Mouse (Mus musculus): ENCODE data around the gene Mafk.

Gene Mafk

DNA sequence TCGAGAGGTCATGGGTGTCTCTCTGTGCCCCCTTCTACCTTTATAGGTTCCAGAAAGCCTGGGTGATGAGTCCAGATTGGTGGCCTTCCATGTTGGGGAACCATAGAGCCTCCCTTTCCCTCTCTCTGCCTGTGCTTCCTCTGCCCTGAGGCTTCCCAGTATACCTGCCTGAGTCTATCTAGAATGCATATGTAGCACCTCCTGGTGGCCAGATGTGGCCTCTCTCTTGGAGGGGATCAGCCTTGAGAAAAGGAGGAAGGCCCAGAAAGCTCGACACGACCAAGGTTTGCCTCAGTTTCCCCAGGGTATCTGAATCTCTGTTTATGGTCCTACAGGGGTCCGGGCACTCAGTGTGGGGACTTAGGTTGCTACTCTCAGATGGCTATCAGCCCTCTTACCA lies 27.5 kb downstream of the Mafk start:
- DNase-seq (ENCODE audit: low spot score in 2 of 2), result no peak

DNA sequence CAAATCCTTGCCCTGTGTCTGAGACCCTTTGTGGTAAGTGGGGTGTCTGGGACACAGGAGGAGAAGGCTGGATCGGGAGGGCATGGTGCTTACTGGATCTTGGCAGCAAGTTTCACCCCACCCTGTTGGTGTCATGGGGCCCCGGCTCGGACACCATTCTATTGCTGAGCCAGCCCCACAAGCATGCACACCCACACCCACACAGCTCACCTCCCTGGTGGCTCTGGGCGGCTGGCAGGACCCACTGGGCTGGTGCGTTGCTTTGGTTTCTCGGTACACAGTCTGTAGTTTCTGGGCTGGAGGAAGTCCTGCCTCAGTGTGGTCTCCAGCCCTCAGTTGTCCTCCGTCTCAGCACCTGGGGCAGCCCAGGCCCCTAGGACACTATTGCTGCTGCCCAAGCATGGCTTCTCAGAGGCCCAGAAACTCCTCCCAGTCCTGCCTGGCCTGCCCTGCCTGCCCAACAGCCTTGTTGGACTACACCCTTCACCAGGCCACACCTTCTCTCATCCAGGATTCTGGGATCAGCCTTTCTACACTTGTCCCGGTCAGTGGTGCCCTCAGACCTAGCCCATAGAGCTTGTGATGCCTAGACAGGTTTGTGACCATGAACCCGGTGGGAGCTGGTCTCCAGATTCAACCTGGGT lies 28.3 kb downstream of the Mafk start, which contains the start of gene Tmem184a:
Gene Tmem184a, minus strand, starts transcription at position 380 of the 644 bp plus-strand sequence.
- DNase-seq (ENCODE audit: low spot score in 2 of 2), result no peak

DNA sequence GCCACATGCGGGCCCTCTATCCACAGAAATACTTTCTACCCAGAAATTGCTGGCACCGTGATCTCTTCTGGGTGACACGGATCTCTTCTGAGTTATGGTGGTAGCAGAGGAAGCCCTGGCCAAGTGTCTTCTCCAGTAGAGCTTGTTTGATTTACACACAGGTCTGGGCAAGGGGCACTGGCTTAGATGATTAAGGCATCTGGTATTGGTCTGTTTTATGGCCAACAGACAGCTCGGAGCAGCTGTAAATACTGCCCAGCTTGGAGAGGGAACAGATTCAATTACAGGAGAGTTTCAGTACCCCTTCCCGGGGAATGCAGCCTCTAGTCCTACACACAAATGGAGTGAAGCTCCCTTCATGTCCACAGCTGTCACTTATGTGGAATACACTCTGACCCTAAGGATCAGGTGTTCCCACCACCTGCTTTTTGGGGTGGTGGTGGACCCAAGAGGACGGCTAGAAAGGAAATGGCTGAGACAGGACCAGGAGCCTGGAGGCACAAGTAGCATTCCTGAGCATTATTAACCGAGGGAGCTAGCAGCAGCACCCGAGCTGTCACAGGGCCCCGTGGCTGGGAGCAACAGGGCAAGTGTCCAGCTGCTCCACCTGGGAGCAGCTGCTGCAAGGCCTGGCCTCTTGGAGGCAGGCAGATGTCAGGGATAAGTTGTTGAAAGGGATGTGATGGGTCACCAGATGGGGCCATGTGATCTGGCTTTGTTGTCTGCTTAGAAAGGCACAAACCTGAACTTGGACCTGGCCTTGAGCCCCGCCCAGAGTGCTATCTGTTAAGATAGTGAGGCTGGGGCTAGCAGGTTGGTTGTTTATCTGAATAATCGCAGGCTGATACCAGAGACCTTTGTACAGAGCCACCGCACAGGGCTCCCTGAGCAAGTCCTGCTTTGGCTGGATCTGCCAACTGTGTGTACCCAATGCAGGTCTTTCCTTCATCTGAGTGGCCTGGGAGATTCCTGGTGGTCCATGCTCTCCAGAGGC lies 30.4 kb downstream of the Mafk start:
- DNase-seq (ENCODE audit: low spot score in 2 of 2), result no peak

DNA sequence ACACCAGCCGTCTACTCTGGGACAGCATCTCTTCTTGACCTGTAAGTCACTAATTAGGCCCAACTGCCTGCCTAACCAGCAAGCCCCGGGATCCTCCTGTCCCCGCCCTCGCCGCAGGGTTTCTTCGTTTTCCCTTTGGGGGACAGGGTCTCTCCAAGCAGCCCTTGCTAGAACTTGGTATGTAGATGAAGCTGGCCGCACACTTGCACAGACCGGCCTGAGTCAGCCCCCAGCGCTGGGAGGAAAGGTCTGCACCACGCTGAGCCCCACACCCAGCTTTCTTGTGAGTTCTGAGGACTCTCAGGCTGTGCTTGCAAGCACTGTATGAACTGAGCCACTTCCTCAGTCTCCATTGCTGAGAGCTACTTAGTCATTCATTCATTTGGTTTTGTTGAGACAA lies 33.2 kb downstream of the Mafk start:
- no peak for DNase-seq (ENCODE audit: low spot score in 2 of 2)

DNA sequence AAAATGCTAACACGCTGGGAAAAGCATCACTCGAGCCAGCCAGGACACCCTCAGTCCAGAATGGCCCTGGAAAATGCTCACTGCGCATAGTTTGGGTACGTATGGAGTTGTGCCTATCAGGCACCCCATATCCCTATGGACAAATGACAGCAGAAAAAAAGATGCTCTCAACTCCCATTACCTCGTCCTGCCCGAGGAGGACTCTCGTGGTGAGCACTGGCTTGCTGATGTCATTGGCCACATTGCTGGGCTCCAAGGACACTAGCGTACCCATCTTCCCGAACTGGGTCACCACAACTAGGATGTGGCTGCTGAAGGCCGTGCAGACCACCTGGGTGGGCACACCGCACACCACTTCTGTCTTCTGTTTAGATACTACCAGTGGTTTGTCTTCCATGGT lies 34.6 kb downstream of the Mafk start:
- no peak for DNase-seq (ENCODE audit: low spot score in 2 of 2)

DNA sequence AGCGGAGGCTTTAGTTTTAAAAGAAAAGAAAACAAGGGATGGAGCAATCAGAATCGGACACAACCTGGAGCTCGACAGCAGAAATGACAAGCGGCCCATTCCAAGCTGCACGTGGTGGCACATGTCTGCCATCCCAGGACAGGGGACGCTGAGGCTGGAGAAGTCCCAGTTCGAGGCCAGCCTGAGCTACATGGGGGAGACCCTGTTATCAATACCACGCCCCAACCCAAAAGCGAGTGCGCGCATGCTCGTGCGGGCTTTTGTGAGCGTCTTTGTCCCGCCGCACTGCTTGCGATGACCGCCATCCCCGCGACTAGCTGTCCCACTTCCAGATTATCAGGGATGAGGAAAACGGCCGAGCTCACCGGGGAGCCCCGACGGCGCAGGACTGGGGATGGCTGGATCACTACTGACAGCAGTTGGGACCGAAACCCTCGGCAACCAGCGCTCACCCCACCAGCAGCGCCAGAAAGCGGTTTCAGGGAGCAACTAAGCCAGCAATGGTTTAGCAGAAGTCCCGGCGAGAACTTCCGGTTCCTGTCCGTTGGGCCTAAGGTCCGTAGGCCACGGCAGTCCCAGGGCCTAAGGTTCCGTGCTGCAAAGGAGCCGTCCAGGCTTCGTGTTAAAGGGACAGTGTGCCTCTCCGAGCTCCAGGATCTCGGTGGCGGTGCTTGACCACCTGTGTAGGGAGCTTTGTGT lies 35.2 kb downstream of the Mafk start, which contains the start of the genes Gm26938 and Psmg3:
Gene Gm26938, minus strand, starts transcription at position 51 of the 699 bp plus-strand sequence.
Gene Psmg3, minus strand, starts transcription at position 529 of the 699 bp plus-strand sequence.
- DNase-seq (ENCODE audit: low spot score in 2 of 2), result peak; percentile 89 to 91

DNA sequence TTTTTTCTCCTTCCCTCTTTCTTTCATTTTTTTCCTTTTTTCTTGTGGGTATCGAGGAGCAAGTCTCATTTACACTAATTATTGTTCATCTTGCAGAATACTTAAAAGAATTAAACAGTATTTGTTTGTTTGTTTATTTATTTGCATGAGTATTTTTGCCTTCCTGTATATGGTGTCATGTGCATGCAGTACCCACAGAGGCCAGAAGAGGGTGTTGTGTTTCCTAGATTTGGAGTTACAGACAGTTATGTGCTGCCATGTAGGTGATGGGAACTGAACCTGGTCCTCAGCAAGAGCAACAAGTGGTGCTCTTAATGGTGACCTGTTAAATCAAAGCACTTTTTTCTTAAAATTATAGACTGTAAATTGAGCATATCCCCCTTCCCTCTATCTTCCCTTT lies 36.3 kb downstream of the Mafk start:
- no peak for DNase-seq (ENCODE audit: low spot score in 2 of 2)

DNA sequence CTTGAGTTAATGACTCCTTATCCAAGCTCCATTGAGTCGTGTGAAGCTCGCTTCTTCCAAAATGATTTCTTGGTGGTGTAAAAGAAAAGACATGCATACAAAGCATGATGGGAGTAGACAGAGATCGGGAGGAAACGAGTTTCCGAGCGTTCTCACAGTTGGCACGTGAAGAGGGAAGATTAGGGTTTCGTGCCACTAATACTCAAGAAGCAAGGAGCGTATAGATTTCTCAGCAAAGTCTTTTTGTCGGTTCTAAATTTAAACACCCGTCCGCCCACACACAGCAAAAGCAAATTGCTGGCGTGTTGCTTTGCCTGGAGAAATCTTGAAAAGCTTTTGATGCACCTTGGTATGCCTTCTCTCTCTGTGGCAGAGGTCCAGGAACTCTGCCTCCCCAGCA lies 38.1 kb downstream of the Mafk start:
- DNase-seq (ENCODE audit: low spot score in 2 of 2), result no peak

DNA sequence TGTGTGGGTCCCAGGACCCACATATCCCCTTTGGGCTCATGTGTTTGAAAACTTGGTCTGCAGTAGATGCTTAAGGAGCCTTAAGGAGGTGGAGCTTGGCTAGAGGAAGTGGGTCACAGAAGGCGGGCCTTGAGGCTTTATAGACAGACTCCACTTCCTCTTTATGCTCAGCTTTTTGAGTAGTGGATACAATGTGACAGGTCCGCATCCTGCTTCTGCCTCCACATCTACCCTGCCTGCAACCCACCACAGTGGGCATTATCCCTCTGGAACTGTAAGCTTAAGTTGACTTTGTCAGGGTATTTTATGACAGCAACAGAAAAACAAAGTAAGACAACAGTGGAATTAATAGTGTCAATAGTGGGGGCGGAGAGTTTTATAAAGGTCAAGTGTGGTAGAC lies 39.4 kb downstream of the Mafk start:
- DNase-seq (ENCODE audit: low spot score in 2 of 2), result no peak

DNA sequence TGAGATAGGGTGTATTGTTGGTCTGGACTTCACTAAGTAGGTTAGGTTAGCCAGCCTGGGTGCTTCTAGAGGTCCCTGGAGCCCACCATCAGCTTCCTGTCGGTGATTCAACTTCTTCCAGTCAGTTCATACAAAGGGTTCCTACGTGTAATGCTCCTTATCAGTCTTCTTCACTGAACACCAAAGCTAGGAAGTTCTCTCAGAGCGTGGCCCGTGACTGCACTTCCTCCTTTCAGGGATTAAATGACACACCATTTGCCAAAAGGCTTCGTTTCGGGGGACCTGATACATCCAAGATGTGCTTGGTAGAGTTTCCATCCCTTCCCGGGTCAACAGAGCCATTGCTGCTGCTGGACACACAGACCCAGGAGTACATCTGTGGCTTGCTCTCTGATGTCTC lies 40.8 kb downstream of the Mafk start:
- DNase-seq (ENCODE audit: low spot score in 2 of 2), result no peak

DNA sequence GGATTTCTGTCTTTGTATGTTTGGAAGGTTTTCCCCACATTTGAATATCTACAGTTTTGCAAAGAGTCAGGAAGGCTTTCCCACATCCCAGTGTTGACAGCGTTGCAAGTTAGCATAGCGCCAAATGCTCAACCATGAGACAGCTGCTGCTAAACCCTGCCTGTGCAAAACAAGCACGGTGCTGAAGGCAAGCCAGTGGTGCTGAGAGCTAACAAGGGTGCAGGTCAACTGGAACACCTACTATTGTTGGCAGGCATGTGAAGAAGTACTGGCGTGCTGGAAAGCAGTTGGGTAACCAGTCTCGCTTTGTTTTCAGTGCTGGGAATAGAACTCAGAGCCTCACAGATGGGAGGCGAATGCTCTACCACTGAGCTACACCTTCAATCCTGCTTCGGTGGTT lies 44.4 kb downstream of the Mafk start:
- DNase-seq (ENCODE audit: low spot score in 2 of 2), result no peak

DNA sequence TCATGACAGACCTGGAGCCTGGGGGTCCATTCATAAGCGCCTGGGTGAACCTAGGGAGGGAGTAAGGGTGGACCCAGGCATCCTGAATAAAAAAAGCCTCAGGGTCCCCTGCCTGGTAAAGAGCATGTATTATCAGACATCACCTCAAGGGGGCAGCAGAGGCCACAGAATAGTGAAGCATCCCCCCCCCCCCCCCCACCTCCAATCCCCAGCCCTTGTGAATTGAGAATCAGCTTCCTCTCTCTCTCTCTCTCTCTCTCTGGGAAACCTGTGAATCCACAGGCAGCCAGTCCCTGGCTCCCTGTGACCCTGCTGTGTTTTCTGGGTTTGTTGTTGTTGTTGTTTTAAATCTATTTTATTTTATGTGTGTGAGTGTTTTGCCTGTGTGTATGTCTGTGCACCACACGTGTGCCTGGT lies 47.2 kb downstream of the Mafk start:
- DNase-seq (ENCODE audit: low spot score in 2 of 2), result peak in 1 of 2 experiments; percentile 38

DNA sequence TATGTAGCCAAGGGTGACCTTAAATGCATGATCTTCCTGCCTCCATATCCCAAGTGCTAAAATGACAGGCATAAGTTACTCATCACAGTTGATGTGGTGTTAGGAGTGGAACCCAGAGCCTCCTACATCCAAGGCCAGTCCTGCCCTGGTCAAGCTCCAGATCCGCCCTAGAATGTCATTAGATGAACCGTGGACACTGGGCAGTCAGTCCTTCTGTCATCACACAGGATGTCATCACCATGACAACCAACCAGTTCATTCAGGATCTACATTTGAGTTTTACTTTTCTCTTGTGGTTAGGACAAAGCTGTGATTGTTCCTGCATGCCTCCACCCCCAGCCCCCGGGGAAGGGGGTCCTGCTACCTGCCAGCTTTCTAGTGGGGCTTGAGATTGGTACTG lies 47.8 kb downstream of the Mafk start:
- no peak for DNase-seq (ENCODE audit: low spot score in 2 of 2)

DNA sequence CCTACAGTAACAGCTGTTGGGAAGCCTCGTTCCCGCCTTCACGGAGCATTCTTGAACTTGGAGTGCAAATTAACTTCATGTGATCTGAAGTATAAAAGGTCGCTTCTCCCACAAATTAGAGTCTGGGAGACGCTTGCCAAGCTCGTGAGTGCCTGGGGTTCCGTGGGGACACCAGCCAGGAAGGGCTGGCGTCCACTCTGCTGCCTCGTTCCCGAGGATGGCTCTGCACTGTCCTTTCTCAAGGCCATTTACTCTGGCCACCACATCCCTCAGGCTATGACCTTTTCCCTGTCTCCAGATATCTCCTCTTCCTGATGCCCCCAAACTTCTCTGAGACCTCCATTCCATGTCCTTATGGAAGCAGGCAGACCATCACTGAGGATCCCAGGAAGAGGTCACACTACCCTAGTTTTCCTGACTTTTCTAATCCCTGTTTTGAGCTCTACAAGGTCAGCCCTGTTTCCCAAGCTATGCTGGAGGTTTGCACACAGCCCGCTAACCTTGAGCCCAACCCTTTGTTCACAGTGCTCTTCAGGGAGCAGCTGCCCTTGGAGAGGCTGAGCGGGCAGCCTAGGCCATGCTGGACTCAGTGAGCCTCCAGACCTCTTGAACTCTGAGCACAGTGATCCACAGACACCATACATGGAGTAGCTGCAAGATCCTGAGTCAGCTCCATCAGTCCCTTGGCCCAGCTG lies 58.5 kb downstream of the Mafk start:
- DNase-seq (ENCODE audit: low spot score in 2 of 2), result no peak

Data from frontal cortex, postnatal 25 days (tissue).